Mouse (Mus musculus) ZHBTc4 (cell line): ENCODE measurements around the gene Ldb3.

ENCODE experiments used
- DNase-seq: peaks from one replicate; pipeline ENCODE4 v3.0.0-alpha.2; 2011; ENCODE audit warnings: low read depth, low spot score

Gene Ldb3

DNA sequence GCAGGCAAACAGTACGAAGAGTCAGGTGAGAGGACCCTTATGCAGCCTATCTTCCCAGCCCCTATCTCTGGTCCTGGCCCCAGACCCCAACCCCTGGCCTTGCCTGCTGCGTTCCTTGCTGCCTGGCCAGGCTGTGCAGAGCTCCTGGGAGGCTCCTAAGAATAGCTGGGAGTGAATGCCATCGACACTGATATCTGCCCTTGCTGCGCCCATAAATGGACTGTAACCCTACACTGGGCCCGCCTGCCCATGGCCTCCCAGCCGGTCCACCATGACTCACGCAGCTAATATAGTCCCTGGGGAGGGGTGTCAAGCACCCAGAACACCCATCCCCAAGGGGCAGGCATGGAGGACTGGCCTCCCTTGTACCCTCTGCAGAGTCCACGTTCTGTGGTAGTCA lies at the start of gene Ldb3:
TSS of gene Ldb3 (minus strand) at position 185 of the 400 bp plus-strand sequence.
- DNase-seq = no peak

DNA sequence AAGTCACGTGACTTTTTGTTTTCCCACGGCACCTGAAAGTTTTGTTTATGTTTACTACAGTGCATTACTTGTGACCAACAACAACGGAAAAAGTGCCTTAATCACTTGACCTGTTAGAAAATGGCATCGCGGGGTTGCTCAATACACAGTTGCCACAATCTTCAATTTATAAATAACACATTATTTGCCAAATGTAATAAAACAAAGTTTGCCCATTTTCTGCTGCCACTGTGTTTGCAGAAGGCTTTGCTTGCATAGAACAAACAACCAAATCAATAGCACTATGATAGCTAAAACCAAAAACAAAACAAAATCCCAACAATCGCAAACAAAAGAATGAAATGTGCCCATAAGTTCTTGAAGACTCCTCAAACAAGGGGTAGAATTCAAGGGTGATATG lies 47.2 kb upstream of the Ldb3 start:
- no peak for DNase-seq

DNA sequence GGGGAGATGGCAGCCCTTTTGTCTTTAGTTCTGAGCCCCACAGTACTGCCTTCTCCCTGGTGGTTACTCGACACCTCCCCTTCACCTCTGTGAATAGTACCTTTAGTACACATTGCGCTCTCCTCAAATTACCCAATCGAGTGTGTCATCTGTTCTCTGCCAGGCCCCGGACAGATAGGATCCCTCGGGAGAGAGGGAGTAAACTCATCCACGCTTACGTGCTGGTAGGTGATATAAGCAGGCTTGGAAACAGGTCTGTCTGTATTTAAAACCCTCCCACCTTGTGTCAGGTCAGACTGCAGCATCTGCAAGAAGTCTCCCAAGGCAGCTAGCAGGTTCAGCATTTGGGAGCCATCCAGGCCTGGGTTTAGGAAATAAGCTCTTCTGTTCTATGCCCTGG lies 46.7 kb upstream of the Ldb3 start:
- DNase-seq = no peak

DNA sequence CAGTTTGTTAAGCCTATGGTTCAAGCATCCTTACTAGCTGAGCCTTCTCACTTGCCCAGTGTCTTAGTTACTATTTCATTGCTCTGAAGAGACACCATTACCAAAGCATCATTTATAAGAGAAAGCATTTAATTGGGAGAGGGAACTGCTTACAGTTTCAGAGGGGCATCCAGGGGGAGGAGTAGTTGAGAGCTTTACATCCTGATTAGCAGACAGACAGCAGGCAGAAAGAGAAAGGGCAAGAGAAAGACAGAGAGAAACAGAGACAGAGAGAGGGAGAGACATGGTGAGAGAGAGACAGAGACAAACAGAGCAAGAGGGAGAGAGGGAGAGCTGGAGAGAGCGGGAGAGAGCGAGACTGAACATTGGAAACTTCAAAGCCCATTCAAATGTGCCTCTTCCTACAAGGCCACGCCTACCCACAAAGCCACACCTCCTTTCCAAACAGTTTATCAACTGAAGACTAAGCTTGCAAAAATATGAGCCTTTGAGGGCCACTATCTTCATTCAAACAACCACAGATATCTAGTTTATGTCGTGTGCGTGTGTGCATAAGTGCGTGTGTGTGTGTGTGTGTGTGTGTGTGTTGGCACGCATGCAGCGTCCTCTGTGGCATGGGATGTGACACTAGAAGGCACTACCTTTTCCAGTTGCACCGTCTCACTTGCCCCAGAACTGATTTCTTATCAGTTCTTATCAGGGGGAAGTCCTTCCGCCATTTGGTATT lies 44.4 kb upstream of the Ldb3 start:
- DNase-seq = peak; percentile 69

DNA sequence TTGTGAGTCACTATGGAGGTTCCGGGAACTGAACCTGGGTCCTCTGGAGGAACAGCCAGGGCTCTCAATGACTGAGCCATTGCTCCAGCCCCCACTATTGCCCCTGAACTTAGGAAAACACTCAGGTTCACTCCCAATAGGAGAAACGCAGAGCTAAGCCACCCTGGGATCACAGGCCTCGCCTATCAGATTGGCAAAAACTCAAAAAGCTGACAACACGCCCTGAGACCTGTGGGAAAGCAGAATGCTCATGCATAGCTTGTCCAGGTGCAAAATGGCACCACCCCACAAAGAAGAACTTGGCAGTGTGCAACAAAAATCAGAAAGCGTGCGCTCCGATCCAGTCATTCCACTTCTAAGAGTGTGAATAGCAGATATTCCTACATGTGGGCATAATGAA lies 38.3 kb upstream of the Ldb3 start:
- no peak for DNase-seq

DNA sequence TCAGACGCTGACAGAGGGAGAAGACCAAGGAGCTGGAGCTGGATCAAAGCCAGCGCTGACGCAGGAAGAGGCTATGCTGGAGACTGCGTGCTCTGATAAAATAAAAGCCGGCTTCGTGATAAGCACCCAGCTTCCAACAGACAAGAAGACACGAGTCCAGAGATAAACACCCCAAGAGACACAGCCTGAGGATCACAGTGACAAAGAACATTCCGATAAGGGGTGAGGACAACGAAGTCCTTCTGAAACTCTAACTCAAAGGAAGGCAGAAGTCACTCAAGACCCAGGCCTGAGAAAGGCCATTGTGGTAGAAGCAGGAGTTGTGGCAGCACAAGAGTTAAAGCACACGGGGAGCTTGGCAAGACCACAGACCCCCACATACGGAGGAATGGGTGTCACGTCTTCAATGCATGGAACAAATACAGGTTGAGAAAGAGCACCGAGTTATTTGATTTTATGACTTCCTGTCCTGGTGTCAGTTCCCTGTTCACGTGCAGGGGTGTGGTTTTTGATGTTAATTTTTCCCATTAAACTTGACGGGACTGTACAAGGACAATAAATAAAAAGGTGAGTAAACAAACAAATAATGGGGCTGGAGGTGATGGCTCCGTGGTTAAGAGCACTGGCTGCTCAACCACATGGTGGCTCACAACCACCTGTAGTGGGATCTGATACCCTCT lies 35.2 kb upstream of the Ldb3 start:
- DNase-seq = no peak

DNA sequence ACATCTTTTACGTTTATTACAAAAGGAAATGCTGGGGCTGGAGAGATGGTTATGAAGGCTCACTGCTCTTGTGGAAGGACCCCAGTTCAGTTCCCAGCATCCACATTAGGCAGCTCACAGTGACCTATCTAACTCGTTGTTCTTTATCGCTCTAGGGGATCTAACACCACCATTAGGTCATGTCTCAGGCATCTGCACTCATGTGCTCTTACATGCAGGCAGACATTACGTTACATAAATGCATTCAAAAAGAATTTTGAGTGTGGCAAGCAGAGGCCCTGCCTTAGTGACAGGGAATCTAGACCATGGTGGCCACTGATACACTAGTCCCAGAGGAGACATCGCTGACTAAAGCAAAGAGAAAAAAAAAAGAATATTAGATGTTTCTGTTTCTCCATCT lies 34.6 kb upstream of the Ldb3 start:
- no peak for DNase-seq

DNA sequence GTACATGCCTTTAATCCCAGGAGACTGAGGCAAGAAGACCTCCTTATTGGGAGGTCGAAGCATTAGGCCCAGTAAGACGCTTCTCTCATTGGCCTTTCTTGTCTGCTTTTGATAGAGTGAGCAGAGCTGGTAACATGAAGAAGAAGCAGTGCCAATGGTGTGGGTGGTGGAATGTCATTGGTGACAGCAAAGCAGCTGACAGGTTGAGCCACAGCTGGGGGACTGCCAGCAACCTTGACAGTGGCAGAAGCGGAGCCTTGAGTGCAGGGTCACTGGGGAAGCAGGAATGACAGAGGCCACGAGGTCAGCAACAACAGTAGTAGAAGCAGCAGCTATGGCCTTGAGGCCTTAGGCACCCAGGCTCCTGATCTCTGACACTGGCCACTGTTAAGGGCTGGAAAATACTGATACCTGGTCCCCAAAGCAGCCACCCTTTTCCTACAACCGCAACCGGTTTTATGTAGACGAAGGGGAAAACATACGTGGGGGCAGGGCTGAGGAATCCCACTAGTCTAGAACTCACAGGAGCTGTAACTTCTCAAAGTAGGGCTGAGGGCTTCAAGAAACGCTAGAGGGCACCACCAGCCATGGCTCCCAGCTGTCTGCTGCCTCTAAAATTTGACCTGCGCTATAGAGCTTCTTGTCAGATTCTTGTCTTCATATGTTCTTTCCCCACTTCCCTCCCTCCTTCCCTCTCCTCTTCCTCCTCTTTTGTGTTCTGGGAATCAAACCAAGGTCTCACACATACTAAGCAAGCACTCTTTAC lies 32.3 kb upstream of the Ldb3 start:
- peak; percentile 83 for DNase-seq

DNA sequence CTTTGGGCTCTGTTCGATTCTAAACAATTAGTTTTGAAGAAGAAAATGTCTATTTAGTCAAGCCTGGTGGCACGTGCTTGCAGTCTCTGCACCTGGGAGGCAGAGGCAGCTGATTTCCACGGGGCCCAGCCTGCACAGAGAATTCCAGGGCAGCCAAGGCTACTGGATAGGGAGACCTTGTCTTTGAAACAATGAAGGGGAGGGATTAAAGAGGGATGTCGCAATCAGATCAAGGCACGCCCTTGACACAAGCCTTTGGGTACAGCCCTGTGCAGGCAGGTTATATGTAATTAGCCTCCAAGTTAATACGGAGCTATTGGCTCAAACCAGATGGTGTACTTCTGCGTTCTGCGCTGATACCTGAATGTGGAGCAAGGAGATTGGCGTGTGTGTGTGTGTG lies 30.3 kb upstream of the Ldb3 start:
- DNase-seq = peak; percentile 82

DNA sequence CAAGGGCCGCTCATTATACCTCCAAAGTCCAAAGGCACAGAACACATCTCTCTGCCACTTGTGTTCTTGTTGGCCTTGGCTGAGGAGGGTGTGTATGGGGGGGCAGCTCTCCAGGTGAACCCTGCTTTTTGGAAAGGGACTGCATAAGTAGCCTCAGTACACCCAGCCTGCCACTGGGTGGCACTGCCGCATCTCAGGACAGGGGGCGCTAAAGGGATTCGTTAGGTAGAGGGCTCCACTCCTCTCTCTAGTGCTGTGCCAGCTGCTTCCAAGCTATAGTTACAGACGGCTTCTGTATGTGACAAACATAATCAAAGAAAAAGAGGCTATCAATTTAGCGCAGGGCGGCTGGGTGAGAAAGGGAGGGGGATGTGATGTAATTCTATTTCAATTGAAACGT lies 28.3 kb upstream of the Ldb3 start:
- peak; percentile 88 for DNase-seq

DNA sequence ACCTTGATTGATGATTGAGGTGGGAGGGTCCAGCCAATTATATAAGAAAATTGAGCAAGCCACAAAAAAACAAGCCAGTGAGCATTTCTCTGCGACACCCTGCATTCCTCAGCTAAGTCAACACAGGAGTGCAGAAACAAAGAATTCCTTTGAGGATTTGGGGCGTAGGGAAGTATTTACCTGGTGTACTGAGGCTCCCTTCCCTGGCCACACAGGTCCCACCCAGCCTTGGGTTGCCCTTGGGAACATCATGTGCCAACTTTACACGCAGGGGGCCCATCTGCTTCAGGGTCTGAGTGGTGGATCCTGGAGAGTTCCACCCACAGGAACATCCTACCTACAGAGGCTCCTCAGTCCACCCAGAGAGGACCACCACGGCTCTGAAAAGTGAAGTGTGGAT lies 27.1 kb upstream of the Ldb3 start:
- DNase-seq = no peak

DNA sequence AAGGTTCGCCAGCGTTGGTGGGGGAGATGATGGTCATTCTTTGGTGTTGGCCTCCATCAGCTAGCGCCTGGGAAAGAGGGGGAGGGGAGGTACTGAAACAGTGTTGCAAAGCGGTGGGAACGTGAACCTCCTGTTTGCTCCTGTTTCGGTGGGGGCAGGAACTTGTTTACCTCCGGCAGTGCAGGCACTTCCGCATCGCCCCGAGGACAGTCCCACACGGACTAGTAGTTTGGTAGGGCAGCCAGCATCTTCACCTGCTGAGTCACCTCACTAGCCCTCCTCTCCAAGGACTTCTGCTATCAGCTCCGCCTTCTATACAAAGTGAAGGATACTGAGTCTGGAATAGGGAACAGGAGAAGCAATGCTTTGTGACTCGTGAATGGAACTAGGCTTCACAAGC lies 26.6 kb upstream of the Ldb3 start:
- DNase-seq = peak; percentile 75

DNA sequence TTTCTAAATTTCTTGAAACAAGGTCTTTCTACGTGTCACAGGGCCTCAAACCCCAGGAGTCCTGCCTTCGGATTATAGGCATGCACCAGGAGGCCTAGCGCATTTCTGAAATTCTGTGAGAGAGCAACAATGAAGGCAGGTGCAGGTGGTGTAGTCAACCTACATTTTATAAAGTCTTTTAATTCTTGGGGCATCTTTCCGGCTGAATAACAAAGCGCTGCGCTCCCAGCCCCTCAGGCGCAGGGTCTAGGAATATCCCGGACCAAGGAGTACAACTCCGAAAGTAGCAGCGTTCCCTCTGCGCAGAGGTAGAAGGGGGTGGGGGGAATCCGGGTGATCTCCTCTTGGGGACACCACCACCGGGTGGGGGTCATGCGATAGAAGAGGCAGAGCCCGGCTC lies 26.1 kb upstream of the Ldb3 start:
- DNase-seq = peak; percentile 56

DNA sequence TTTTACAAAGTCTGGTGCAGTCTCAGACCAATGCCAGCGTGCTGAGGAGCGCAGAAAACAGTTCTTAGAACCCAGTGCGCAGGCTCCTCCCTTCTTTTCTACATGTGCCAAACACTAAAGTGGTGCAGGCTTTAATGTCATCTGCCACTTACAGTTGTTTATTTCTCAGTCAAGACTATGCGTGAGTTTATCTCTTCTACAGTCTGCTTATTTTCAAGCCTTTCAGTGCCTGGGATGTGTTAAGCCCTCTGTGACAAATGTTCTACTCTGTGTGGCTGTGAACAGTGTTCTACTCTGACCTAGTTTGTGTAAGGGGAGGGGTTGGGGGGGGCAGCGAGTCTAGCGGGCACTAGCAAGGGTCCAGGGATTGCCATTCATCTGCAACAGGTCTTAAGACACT lies 25.0 kb upstream of the Ldb3 start:
- no peak for DNase-seq

DNA sequence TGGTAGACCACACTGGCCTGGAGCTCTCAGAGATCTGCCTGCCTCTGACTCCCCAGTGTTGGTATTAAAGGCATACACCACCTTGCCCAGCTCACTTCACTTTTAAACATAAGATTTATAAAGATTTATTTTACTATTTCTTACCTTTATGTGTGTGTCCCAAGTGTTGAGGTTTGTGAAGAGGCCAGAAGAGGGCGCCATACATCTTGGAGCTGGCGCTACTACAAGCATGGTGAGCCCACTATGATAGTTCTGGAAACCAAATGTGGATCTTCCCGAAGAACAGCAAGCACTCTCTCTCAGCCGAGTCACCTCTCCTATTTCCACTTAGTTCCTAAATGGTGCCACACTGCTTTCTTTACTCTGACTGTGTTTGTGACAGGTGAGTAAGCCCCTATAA lies 23.7 kb upstream of the Ldb3 start:
- peak; percentile 81 for DNase-seq

DNA sequence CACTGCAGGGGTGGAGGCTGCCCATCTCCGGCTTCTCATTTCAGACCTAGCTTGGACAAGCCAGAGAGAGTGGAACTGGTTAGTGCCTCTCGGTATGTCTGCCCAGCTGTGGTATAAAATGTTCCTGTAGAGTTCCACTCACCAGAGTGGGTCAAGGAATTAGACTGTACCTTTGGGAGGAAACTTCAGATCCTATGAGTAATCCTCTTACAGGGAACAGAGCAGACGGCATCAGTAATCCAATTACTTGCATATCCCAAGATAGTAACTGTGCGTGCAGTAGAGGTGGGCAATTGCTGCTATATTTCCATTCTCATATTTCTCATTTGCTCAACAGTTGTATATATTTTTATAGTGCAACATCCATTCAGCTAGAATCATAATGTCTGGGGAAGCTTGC lies 23.1 kb upstream of the Ldb3 start:
- no peak for DNase-seq

DNA sequence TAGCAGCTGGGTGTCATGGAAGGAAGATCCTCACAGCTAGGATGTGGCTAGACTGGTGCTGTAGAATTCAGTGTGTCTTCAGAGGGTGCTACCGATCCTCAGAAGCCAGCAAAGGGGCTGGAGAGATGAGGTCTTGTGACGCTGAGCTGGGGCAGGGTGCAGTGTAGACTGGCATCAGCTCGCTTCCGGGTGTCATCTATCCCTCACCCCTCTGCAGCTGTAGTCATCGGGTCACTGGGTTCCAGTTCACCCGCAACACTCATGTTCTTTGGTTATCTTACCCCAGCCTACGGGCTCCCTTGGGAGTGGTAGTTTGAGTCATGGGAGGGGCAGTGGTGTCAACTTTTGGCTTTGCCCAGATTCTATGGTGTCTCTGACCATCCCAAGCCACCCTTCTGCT lies 13.4 kb upstream of the Ldb3 start:
- DNase-seq = no peak

DNA sequence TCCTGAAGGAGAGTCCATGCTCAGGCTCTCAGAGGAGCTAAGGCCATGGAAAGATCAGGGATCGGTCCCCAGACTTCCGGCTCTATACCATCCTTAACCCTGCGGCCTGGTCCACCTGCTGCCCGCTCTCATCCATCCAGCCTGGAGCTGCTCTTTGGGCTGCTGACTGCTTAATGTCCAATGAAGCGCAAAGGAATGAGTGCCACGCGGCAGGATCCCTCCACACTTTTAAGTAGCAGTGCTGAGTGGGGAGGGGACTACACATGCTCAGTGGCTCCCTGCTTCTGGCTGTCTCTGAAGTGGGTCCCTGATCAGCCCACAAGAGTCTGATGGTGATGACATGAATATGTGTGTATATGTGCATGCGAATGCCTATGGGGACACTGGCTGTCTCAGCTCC lies 11.5 kb upstream of the Ldb3 start, which contains the start of gene Opn4:
TSS of gene Opn4 (minus strand) at position 202 of the 400 bp plus-strand sequence.
- DNase-seq = no peak

DNA sequence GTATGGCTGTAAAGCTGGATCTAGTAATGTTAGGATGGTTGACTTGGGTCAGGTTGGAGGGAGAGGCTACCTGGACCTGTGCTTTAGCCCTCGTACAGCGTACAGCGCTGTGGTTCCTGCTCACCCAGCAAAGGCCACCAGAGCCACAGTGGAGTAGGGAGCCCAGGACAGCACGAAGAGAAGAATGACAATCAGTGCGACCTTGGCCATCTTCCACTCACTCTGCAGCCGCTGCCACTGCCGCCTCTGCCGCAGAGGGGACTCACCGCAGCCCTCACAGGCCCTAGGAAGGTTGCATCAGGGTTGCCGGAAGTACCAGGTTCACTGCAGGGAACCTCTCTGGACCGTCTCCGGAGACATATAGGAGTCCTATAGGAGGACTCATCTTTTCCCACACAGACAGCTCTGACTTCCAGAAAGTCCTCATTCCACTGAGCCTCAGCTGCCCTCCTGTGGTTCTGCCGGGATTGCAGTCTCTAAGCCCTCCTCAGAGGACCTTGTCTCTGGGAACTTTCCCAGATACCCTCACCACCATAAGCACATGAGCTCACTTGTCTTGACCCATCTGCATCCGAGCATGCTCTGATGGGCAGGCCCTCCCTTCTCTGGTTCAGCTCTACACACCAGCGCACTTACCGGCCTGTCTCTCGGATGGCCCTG lies 7.2 kb upstream of the Ldb3 start:
- DNase-seq = peak; percentile 86

DNA sequence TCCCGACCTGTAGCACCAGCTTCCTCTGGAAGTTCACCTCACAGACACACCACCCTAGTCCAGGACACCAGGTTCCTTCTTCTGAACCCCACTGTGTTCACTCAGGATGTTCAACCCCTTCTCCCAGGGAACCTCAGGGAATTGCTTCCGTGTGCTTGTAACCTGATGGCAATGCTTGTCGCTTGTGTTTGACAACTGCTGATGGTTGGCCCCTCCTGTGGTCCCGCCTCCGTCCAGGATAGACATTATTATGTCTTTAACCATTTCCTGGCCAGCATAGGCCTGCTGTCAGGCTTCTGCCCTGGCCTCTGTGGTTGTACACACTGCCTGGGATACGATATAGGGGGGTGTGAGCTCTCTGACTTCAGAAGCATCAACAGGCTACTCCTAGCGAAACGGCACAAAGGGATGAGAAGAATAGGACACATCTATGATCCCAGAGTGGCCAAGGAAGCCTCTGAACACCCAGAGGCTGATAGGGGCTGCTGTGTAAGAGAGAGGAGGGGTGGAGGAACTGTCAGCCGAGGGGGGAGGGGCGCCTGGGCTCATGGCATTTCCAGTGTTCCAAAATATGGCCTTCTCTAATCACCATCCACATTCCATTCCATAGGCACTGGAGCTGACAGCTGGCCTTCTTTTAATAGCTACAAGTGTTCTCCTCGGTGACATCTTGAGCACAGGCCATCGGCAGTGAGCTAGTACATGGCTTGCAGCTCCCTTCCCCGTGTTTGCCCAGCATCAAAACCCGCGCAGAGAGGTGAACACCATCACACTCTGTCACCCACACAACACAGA lies 3.5 kb upstream of the Ldb3 start:
- peak; percentile 19 for DNase-seq
